Comparison of ENCODE assay signal across 14 mouse cellular contexts in genomic region chr5:132445213-132445954, GRCm38 (mm10).
"Had no signal": no experiment of that assay in that cellular context is flagged by ENCODE, and none has a peak within 500 bp of the region (broad histone marks: within the 10 kb centered on the region; RNA-seq: fewer than 3 reads in every experiment).

No protein-coding gene starts in this region.

- DNase-seq: kidney, adult 2 months; kidney, postnatal 25 days; liver, embryonic 13.5 days; lung, adult 2 months; lung, postnatal 14 days; lung, postnatal 4 days; midbrain, embryonic 14.5 days; right cerebral cortex, postnatal 25 days; spleen, adult 18-20 months; thymus, postnatal 25 days had no signal

- H3K36me3 ChIP-seq: liver, embryonic 13.5 days; stomach, embryonic 15.5 days had no signal

- H3K4me3 ChIP-seq: left cerebral cortex, adult 2 months; liver, embryonic 13.5 days; stomach, embryonic 15.5 days had no signal

- H3K4me1 ChIP-seq: stomach, embryonic 15.5 days had no signal

- H3K27me3 ChIP-seq: liver, embryonic 13.5 days; stomach, embryonic 15.5 days had no signal

- H3K9me3 ChIP-seq: liver, embryonic 13.5 days; stomach, embryonic 15.5 days had no signal

- H3K9ac ChIP-seq: liver, embryonic 13.5 days; stomach, embryonic 15.5 days had no signal

- H3K27ac ChIP-seq: kidney, postnatal 0 days; left cerebral cortex, adult 2 months; liver, embryonic 13.5 days; stomach, embryonic 15.5 days had no signal

- H3K4me2 ChIP-seq: liver, embryonic 13.5 days; midbrain, embryonic 11.5 days; stomach, embryonic 15.5 days had no signal
